15 mouse cellular contexts compared by ENCODE assay signal in genomic region chr6:112951254-112951653, GRCm38 (mm10). TPM values are rescaled to one million over a fixed set of nuclear protein-coding genes. Genes with fewer than 3 reads are reported as not detected.
DNase-seq lines count a peak whose midpoint lies in the region; ATAC-seq and TF ChIP-seq lines count a peak whose summit lies in the region.
"Had no signal": no experiment of that assay in that cellular context is flagged by ENCODE, and none has a peak within 500 bp of the region (broad histone marks: within the 10 kb centered on the region; RNA-seq: fewer than 3 reads in every experiment).

No protein-coding gene starts in this region.

- H3K27ac ChIP-seq in forebrain, postnatal 0 days (ENCODE audit: low read depth, low read length) = no peak overlapping the region
- H3K27ac ChIP-seq in forebrain, embryonic 12.5 days = no peak overlapping the region
- H3K27ac ChIP-seq in liver, postnatal 0 days (ENCODE audit: low read depth) = no peak overlapping the region
- no peak overlapping the region for H3K27ac ChIP-seq in liver, embryonic 12.5 days
- H3K27ac ChIP-seq: embryonic facial prominence, embryonic 10.5 days had no signal

- H3K4me1 ChIP-seq in forebrain, postnatal 0 days (ENCODE audit: insufficient read depth) = 0 out of 2 replicates have a peak, but pooled peaks cover 8% of the 10 kb centered on the region
- H3K4me1 ChIP-seq in forebrain, embryonic 12.5 days = peaks cover 39% of the 10 kb centered on the region
- H3K4me1 ChIP-seq in liver, postnatal 0 days (ENCODE audit: insufficient read depth) = peaks cover 7% of the 10 kb centered on the region
- H3K4me1 ChIP-seq in liver, embryonic 12.5 days = peaks cover 33% of the 10 kb centered on the region
- peaks cover 57% of the 10 kb centered on the region for H3K4me1 ChIP-seq in E14TG2a.4 (replicated peaks; ENCODE audit: low read depth, low read length)

- DNase-seq in forebrain, postnatal 0 days = no peak
- DNase-seq in liver, postnatal 0 days = no peak
- peak; percentile 49 for DNase-seq in R1 (ENCODE audit: low read depth, low spot score)
- DNase-seq in MN1 (ENCODE audit: low spot score) = no peak
- DNase-seq in c-Kit-positive CD71-positive TER-119-positive erythroid progenitor cells, embryonic 14.5 days (ENCODE audit: low spot score) = no peak
- DNase-seq: adrenal gland, adult 8-10 months; kidney, adult 18-20 months had no signal

- no peak overlapping the region for H3K4me3 ChIP-seq in forebrain, postnatal 0 days (ENCODE audit: low read depth, low read length)
- no peak overlapping the region for H3K4me3 ChIP-seq in forebrain, embryonic 12.5 days (replicated peaks)
- no peak overlapping the region for H3K4me3 ChIP-seq in liver, postnatal 0 days (ENCODE audit: low read depth, low read length)
- H3K4me3 ChIP-seq in liver, embryonic 12.5 days = no peak overlapping the region
- H3K4me3 ChIP-seq in E14TG2a.4 (replicated peaks; ENCODE audit: low read length) = no peak overlapping the region
- H3K4me3 ChIP-seq: embryonic facial prominence, embryonic 10.5 days; lung, embryonic 15.5 days; megakaryocyte, embryonic 14.5 days had no signal

- H3K27me3 ChIP-seq in forebrain, postnatal 0 days (ENCODE audit: insufficient read depth, low read length) = no peaks in the 10 kb centered on the region
- H3K27me3 ChIP-seq in forebrain, embryonic 12.5 days = 0 out of 2 replicates have a peak, but pooled peaks cover 4% of the 10 kb centered on the region
- H3K27me3 ChIP-seq in liver, postnatal 0 days (ENCODE audit: insufficient read depth, low read length) = no peaks in the 10 kb centered on the region
- 0 out of 2 replicates have a peak, but pooled peaks cover under 1% of the 10 kb centered on the region for H3K27me3 ChIP-seq in liver, embryonic 12.5 days (replicated peaks)
- H3K27me3 ChIP-seq in E14TG2a.4 (ENCODE audit: insufficient read depth, low read length) = no peaks in the 10 kb centered on the region
- H3K27me3 ChIP-seq: lung, embryonic 15.5 days; megakaryocyte, embryonic 14.5 days had no signal

- peak; percentile 31; the same call in 1 of the 2 replicates for TF ChIP-seq CTCF in forebrain, postnatal 0 days (IDR thresholded peaks at IDR 0.05; ENCODE audit: low read depth)
- peak; percentile 29 for TF ChIP-seq CTCF in liver, postnatal 0 days (IDR thresholded peaks at IDR 0.05; ENCODE audit: low read depth)
- peak; percentile 75 for TF ChIP-seq CTCF in E14TG2a.4 (conservative IDR thresholded peaks at IDR 0.05; ENCODE audit: low read length)

- 76% methylated on average over 2 of the region's 2 CpGs for WGBS in forebrain, postnatal 0 days
- WGBS in forebrain, embryonic 12.5 days = 72% methylated on average over 2 of the region's 2 CpGs
- 82% methylated on average over 2 of the region's 2 CpGs for WGBS in liver, postnatal 0 days (ENCODE audit: insufficient replicate concordance)
- WGBS in liver, embryonic 12.5 days (ENCODE audit: insufficient replicate concordance) = 75% methylated on average over 2 of the region's 2 CpGs

- H3K4me2 ChIP-seq in forebrain, postnatal 0 days (ENCODE audit: low read depth) = no peak overlapping the region
- no peak overlapping the region for H3K4me2 ChIP-seq in forebrain, embryonic 12.5 days
- no peak overlapping the region for H3K4me2 ChIP-seq in liver, postnatal 0 days (ENCODE audit: low read depth, low read length)
- no peak overlapping the region for H3K4me2 ChIP-seq in liver, embryonic 12.5 days
- H3K4me2 ChIP-seq: heart, embryonic 11.5 days; lung, embryonic 15.5 days had no signal

- no peaks in the 10 kb centered on the region for H3K36me3 ChIP-seq in forebrain, postnatal 0 days (ENCODE audit: insufficient read depth)
- H3K36me3 ChIP-seq in forebrain, embryonic 12.5 days (replicated peaks) = no peaks in the 10 kb centered on the region
- H3K36me3 ChIP-seq in liver, postnatal 0 days (replicated peaks; ENCODE audit: insufficient read depth, low read length) = no peaks in the 10 kb centered on the region
- H3K36me3 ChIP-seq in liver, embryonic 12.5 days = no peaks in the 10 kb centered on the region
- no peaks in the 10 kb centered on the region for H3K36me3 ChIP-seq in E14TG2a.4 (ENCODE audit: insufficient read depth, low read length)
- H3K36me3 ChIP-seq: embryonic facial prominence, embryonic 10.5 days; G1E; lung, embryonic 15.5 days had no signal

- no peak for ATAC-seq in forebrain, postnatal 0 days
- ATAC-seq in forebrain, embryonic 12.5 days (ENCODE audit: low FRiP score) = no peak
- ATAC-seq in liver, postnatal 0 days = no peak
- ATAC-seq in liver, embryonic 12.5 days = no peak

- TF ChIP-seq EP300 in liver, postnatal 0 days (IDR thresholded peaks at IDR 0.05; ENCODE audit: low read depth) = no peak

- no peaks in the 10 kb centered on the region for H3K9me3 ChIP-seq in forebrain, postnatal 0 days (ENCODE audit: low read length)
- H3K9me3 ChIP-seq in forebrain, embryonic 12.5 days = no peaks in the 10 kb centered on the region
- H3K9me3 ChIP-seq in liver, postnatal 0 days (ENCODE audit: low read length) = no peaks in the 10 kb centered on the region
- no peaks in the 10 kb centered on the region for H3K9me3 ChIP-seq in liver, embryonic 12.5 days (replicated peaks)
- peaks cover 15% of the 10 kb centered on the region for H3K9me3 ChIP-seq in E14TG2a.4 (ENCODE audit: low read length)
- H3K9me3 ChIP-seq: embryonic facial prominence, embryonic 10.5 days; lung, embryonic 15.5 days; megakaryocyte, embryonic 14.5 days had no signal

- no peak overlapping the region for H3K9ac ChIP-seq in forebrain, postnatal 0 days
- H3K9ac ChIP-seq in forebrain, embryonic 12.5 days = no peak overlapping the region
- no peak overlapping the region for H3K9ac ChIP-seq in liver, postnatal 0 days (replicated peaks)
- no peak overlapping the region for H3K9ac ChIP-seq in liver, embryonic 12.5 days
- H3K9ac ChIP-seq: lung, embryonic 15.5 days had no signal

RNA-seq across cellular contexts. Expression of gene Srgap3, which starts 4.2 kb away (rescaled TPM):
- total RNA-seq in forebrain, postnatal 0 days (2014; rRNA removed) = 39.4 and 56.7 TPM in 2 replicates
- 13.2 and 21.2 TPM in 2 replicates for polyA plus RNA-seq in forebrain, postnatal 0 days (2015; fragmentation: Nextera tagmentation; extraction: Ambion mirVana)
- 36.6 and 39.9 TPM in 2 replicates for polyA plus RNA-seq in forebrain, embryonic 12.5 days (2016; fragmentation: Nextera tagmentation; extraction: Ambion mirVana)
- 0.13 and 0.26 TPM in 2 replicates for polyA plus RNA-seq in liver, postnatal 0 days (2015; fragmentation: Nextera tagmentation; extraction: Ambion mirVana)
- 0.85 and 1.3 TPM in 2 replicates for polyA plus RNA-seq in liver, embryonic 12.5 days (2016; fragmentation: Nextera tagmentation; extraction: Ambion mirVana)
- polyA plus RNA-seq: G1E had no signal
